ENCODE assay signal across 8 mouse cellular contexts in the genomic region with DNA sequence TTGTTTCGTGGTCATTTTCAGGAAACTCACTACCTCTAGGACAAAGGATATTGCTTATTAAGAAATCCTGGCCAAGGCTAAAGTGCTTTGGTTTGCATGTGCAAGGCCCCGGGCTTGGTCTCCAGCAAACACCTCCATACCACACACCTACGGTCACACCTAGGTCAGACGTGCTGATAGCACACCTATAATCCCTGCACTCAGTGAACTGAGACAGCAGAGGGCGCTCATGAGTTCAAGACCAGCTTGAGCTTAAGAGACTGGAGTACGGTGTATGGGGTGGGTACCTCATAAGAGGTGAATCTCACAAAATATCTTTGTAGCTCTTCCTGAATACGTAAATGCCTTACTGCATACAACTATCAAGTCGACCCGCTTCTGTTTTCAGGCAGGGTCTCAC. TPM values are rescaled to one million over a fixed set of nuclear protein-coding genes. Genes with fewer than 3 reads are reported as not detected.
DNase-seq lines count a peak whose midpoint lies in the region; ATAC-seq and TF ChIP-seq lines count a peak whose summit lies in the region.

No protein-coding gene starts in this region.

- no peaks in the 10 kb centered on the region for H3K9me3 ChIP-seq in embryonic facial prominence, embryonic 14.5 days (ENCODE audit: control insufficient read depth, low read length)

- no peaks in the 10 kb centered on the region for H3K4me1 ChIP-seq in bone marrow macrophage, adult 2 months (ENCODE audit: control insufficient read depth, insufficient read depth, low read length)
- H3K4me1 ChIP-seq in embryonic facial prominence, embryonic 14.5 days (ENCODE audit: control insufficient read depth, insufficient read depth, low read length): no peaks in the 10 kb centered on the region

- H3K27me3 ChIP-seq in embryonic facial prominence, embryonic 14.5 days (replicated peaks; ENCODE audit: control insufficient read depth, insufficient read depth, low read length): no peaks in the 10 kb centered on the region

- peak; percentile 67 for DNase-seq in gastrocnemius, adult 18-20 months (ENCODE audit: low spot score)
- DNase-seq in gastrocnemius, adult 8-10 months (ENCODE audit: low spot score in 2 of 2): no peak
- peak; percentile 84 for DNase-seq in CD4-positive, CD25-positive, alpha-beta regulatory T cell, adult 2 months (ENCODE audit: low read depth, low spot score)
- DNase-seq in embryonic facial prominence, embryonic 14.5 days (ENCODE audit: low spot score): peak; percentile 50
- DNase-seq in kidney, postnatal 4 days: peak; percentile 74
- peak; percentile 63 for DNase-seq in mesoderm, embryonic 11.5 days (ENCODE audit: low read depth, low spot score)
- DNase-seq in spleen, postnatal 36 days (ENCODE audit: low spot score in 2 of 2): peak; percentile 23 to 42

- 56% methylated on average over 9 of the region's 9 CpGs for WGBS in embryonic facial prominence, embryonic 14.5 days

- H3K27ac ChIP-seq in bone marrow macrophage, adult 2 months (ENCODE audit: insufficient read depth, low read depth, low read length): no peak overlapping the region
- no peak overlapping the region for H3K27ac ChIP-seq in embryonic facial prominence, embryonic 14.5 days (replicated peaks; ENCODE audit: low read depth, low read length)

- peak; percentile 46 for TF ChIP-seq CTCF in bone marrow macrophage, adult 2 months (IDR thresholded peaks at IDR 0.05; ENCODE audit: low read depth, low read length)

- no peak for TF ChIP-seq POLR2A in bone marrow macrophage, adult 2 months (IDR thresholded peaks at IDR 0.05; ENCODE audit: borderline replicate concordance, low read depth, low read length)

- H3K4me3 ChIP-seq in bone marrow macrophage, adult 2 months (ENCODE audit: insufficient read depth, low read length): no peak overlapping the region
- H3K4me3 ChIP-seq in embryonic facial prominence, embryonic 14.5 days (ENCODE audit: low read depth, low read length): no peak overlapping the region

- H3K4me2 ChIP-seq in embryonic facial prominence, embryonic 14.5 days (ENCODE audit: low read depth, low read length): no peak overlapping the region

- H3K36me3 ChIP-seq in embryonic facial prominence, embryonic 14.5 days (ENCODE audit: control insufficient read depth, insufficient read depth, low read length): peaks cover 53% of the 10 kb centered on the region

- H3K9ac ChIP-seq in embryonic facial prominence, embryonic 14.5 days (ENCODE audit: low read depth, low read length): no peak overlapping the region

- ATAC-seq in embryonic facial prominence, embryonic 14.5 days (ENCODE audit: low read depth): peak; percentile 59; the same call in 1 of the 2 replicates

RNA-seq across cellular contexts. Expression of gene Ccsap, which starts 24.6 kb away (rescaled TPM):
- total RNA-seq in gastrocnemius, adult 18-20 months (2021): under 1 TPM; 0.21 to 0.26 TPM
- under 1 TPM; 0.22 to 0.51 (median 0.28) TPM for total RNA-seq in gastrocnemius, adult 8-10 months (2022)
- polyA plus RNA-seq in bone marrow macrophage, adult 2 months (2012; ENCODE audit: insufficient read depth, insufficient read length, missing spikeins): 3.7 and 5.9 TPM in 2 replicates
- polyA plus RNA-seq in embryonic facial prominence, embryonic 14.5 days (2014; fragmentation: Nextera tagmentation; extraction: Ambion mirVana): 4.4 and 4.6 TPM in 2 replicates

RNA-seq across cellular contexts. Expression of gene Rab4a, which starts 29.7 kb away (rescaled TPM):
- total RNA-seq in gastrocnemius, adult 18-20 months (2021): 10 to 100 TPM; 14.8 to 14.9 TPM
- total RNA-seq in gastrocnemius, adult 8-10 months (2022): 10 to 100 TPM; 13.3 to 17.1 (median 15.3) TPM
- polyA plus RNA-seq in bone marrow macrophage, adult 2 months (2012; ENCODE audit: insufficient read depth, insufficient read length, missing spikeins): 1.2 and 1.7 TPM in 2 replicates
- 46.6 and 46.8 TPM in 2 replicates for polyA plus RNA-seq in embryonic facial prominence, embryonic 14.5 days (2014; fragmentation: Nextera tagmentation; extraction: Ambion mirVana)

RNA-seq across cellular contexts. Expression of gene Acta1, which starts 59.1 kb away (rescaled TPM):
- total RNA-seq in gastrocnemius, adult 18-20 months (2021): over 10,000 TPM; 42,846 to 52,629 TPM
- over 10,000 TPM; 41,837 to 48,547 (median 43,671) TPM for total RNA-seq in gastrocnemius, adult 8-10 months (2022)
- 4.0 and 5.6 TPM in 2 replicates for polyA plus RNA-seq in bone marrow macrophage, adult 2 months (2012; ENCODE audit: insufficient read depth, insufficient read length, missing spikeins)
- polyA plus RNA-seq in embryonic facial prominence, embryonic 14.5 days (2014; fragmentation: Nextera tagmentation; extraction: Ambion mirVana): 2,164 and 3,230 TPM in 2 replicates

Comparison
In these comparisons a context has a peak if more than half of its experiments do, and no peak if none do; other contexts are left out.
1. DNase-seq: peak in gastrocnemius, adult 18-20 months (single experiment), CD4-positive, CD25-positive, alpha-beta regulatory T cell, adult 2 months (single experiment), embryonic facial prominence, embryonic 14.5 days (single experiment), kidney, postnatal 4 days (2 of 2), mesoderm, embryonic 11.5 days (single experiment) and spleen, postnatal 36 days (2 of 2); none in gastrocnemius, adult 8-10 months (0 of 2).